Mouse (Mus musculus) embryonic facial prominence, embryonic 13.5 days (tissue): Measurements from ENCODE around the gene Brcc3. TPM values are rescaled to one million over a fixed set of nuclear protein-coding genes. Genes with fewer than 3 reads are reported as not detected.
A peak's percentile ranks its signal among the peaks of the same experiment; 100 is the strongest.
"Not testable (repeated sequence)": the region's sequence is repeated elsewhere in the genome, so short reads cannot be mapped to it uniquely, and the experiment has no call there.

ENCODE experiments used
- ATAC-seq: fragments of 200-750 bp; cut with Nextera tagmentation; 2 replicates; pipeline ENCODE4 v1.8.0; 2017; ENCODE audit warnings: low read depth; ENCODE audit not compliant: insufficient number of reproducible peaks, insufficient read depth, low FRiP score, low TSS enrichment
- H3K27ac ChIP-seq: fragments of 300-500 bp; sonication (generic); 2 replicates; pipeline ENCODE4 v1.5.1; 2015; ENCODE audit warnings: moderate library complexity, mild to moderate bottlenecking, inconsistent platforms
- H3K27me3 ChIP-seq: fragments of 300-500 bp; sonication (generic); 2 replicates; pipeline ENCODE4 v1.6.1; 2015; ENCODE audit warnings: mild to moderate bottlenecking, inconsistent platforms
- H3K36me3 ChIP-seq: fragments of 300-500 bp; sonication (generic); 2 replicates; pipeline ENCODE4 v1.6.1; 2015; ENCODE audit warnings: mild to moderate bottlenecking, inconsistent platforms
- H3K4me1 ChIP-seq: fragments of 300-500 bp; sonication (generic); 2 replicates; pipeline ENCODE4 v1.6.1; 2015; ENCODE audit warnings: inconsistent platforms
- H3K4me2 ChIP-seq: fragments of 300-500 bp; sonication (generic); 2 replicates; pipeline ENCODE4 v1.6.1; 2015; ENCODE audit warnings: moderate library complexity, mild to moderate bottlenecking, inconsistent platforms
- H3K4me3 ChIP-seq: fragments of 300-500 bp; sonication (generic); 2 replicates; pipeline ENCODE4 v1.5.1; 2015; ENCODE audit warnings: mild to moderate bottlenecking, inconsistent platforms
- H3K9ac ChIP-seq: fragments of 300-500 bp; sonication (generic); 2 replicates; pipeline ENCODE4 v1.6.1; 2015; ENCODE audit warnings: mild to moderate bottlenecking, inconsistent platforms
- H3K9me3 ChIP-seq: fragments of 300-500 bp; sonication (generic); 2 replicates; pipeline ENCODE4 v1.6.1; 2016; ENCODE audit warnings: inconsistent platforms
- WGBS: fragments of 180-500 bp; shearing (Covaris S2); methylation state at CpG from one replicate; pipeline ENCODE4 v1.1.7; 2015; ENCODE audit warnings: mixed read lengths; 5-methylcytosine and 5-hydroxymethylcytosine counted together
- polyA plus RNA-seq: library from polyadenylated mRNA; unstranded; fragments of >200 nt; fragmentation: Nextera tagmentation; extraction: Ambion mirVana; gene quantifications from 2 replicates; pipeline ENCODE4 v1.2.1, GENCODE M21; 2015

The Brcc3 gene
- polyA plus RNA-seq, 1 experiment from 2014 or later: 58.9 TPM

DNA sequence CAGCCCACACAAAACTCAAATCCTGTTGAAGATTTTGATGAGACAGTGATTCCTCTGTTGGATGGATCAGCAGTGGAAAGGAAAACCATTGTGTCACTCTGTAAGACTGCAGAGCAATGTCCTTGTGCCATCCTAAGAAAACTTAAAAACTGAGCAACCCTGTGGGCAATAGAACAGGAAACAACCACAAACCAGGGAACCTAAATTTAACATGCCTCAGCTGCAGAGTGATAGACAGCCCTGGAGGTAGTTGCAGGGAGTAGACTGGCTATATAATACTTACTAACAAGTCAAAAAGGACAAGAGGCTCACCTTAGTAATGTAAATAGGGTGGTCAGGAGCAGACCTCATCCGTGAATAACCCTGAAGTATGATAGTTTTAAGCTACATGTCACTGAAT lies 38.2 kb downstream of the Brcc3 start:
- no peak for ATAC-seq
- WGBS: 70% methylated on average over 1 of the region's 1 CpGs
- H3K9ac ChIP-seq: no peak overlapping the region

DNA sequence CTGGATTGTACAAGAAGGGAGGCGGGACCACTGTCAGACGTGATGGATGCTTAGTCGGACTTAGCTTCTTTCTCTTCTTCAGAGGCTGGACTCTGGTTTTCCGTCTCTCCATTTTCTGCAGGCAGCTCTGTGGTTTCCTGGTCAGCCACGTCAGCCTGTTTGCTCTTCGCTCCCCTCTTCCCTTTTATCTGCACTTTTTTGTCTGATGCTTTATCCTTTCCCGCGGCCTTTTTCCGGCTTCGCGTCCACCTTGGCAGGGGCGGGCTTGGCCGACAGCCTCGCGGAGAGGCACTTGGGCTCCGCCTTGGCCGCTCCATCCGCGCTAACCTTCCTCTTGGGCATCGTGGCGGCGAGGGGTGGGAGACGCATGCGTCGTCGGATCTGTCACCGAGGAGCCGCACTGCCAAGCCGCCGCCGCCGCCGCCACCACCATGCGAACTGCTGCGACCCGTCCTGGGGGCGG lies 58.8 kb downstream of the Brcc3 start:
- H3K4me2 ChIP-seq: peak overlapping the region; percentile 56
- peak overlapping the region; percentile 44 for H3K4me3 ChIP-seq
- H3K4me1 ChIP-seq, H3K27me3 ChIP-seq, H3K36me3 ChIP-seq, H3K9me3 ChIP-seq, ATAC-seq, H3K27ac ChIP-seq: not testable (repeated sequence)
- 22% methylated on average over 37 of the region's 37 CpGs for WGBS
- peak overlapping the region; percentile 49; the same call in 1 of the 2 replicates for H3K9ac ChIP-seq

More for the DNA sequence above, 38.2 kb downstream of the Brcc3 start:
- H3K4me3 ChIP-seq: no peak overlapping the region
- H3K27ac ChIP-seq: no peak overlapping the region
- H3K36me3 ChIP-seq: peaks cover 36% of the 10 kb centered on the region
- no peak overlapping the region for H3K4me2 ChIP-seq
- no peaks in the 10 kb centered on the region for H3K27me3 ChIP-seq
- peaks cover 3% of the 10 kb centered on the region; the same call in 1 of the 2 replicates for H3K9me3 ChIP-seq
- H3K4me1 ChIP-seq: no peaks in the 10 kb centered on the region

DNA sequence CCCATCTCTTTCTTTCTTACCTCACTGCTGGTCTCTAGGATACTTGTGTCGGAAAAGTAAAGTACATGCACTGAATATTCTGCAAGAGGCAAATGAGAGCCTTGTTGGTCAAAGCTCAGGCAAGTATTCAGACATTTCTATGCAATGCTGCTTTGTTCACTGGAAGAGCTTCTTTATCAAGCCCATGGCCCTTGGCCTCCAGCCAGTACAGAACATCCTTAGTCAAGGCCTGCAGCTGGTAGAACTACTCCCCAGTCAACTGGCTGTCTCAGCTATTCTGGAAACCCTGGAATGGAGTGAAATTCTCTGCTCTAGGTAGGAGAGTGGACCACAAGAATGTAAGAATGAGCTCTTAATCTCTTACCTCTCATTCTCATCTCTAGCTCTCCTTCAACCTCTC lies 73.5 kb downstream of the Brcc3 start:
- Histone ChIP-seq H3K4me2 (no peak overlapping the region), H3K36me3 (no peaks in the 10 kb centered on the region), H3K27me3 (no peaks in the 10 kb centered on the region), H3K27ac (no peak overlapping the region), H3K9ac (no peak overlapping the region), H3K4me3 (no peak overlapping the region), H3K4me1 (no peaks in the 10 kb centered on the region), H3K9me3 (no peaks in the 10 kb centered on the region)
- no peak for ATAC-seq
- 94% methylated on average over 1 of the region's 1 CpGs for WGBS

Other genes starting within 250 kb of the Brcc3 start
- 68.1 and 70.1 TPM in 2 replicates for gene Fundc2, start 34.2 kb upstream of the Brcc3 start, polyA plus RNA-seq
- gene F8, start 34.0 kb upstream of the Brcc3 start, polyA plus RNA-seq: 2.0 and 2.5 TPM in 2 replicates
- gene Cmc4, start within 50 bp of the Brcc3 start, polyA plus RNA-seq: 29.6 and 30.8 TPM in 2 replicates
- gene Mtcp1, start within 50 bp of the Brcc3 start, polyA plus RNA-seq: 10.8 and 11.7 TPM in 2 replicates
- 152 and 156 TPM in 2 replicates for gene Vbp1, start 97.7 kb downstream of the Brcc3 start, polyA plus RNA-seq
- gene Rab39b, start 161.6 kb downstream of the Brcc3 start, polyA plus RNA-seq: 3.7 TPM in 2 replicates